Mouse (Mus musculus) kidney, adult 2 months (tissue): Measurements from ENCODE around the gene Cenpl.

Source experiments
- CTCF ChIP-seq: fragments of 200-500 bp; conservative IDR thresholded peaks from 2 replicates; pipeline ENCODE4 v1.5.1; 2011; ENCODE audit warnings: low read depth, mild to moderate bottlenecking, control low read depth, low read length, moderate library complexity, mixed read lengths; ENCODE audit not compliant: insufficient read depth, insufficient read length
- POLR2A ChIP-seq: fragments of 200-500 bp; IDR thresholded peaks from one replicate; pipeline ENCODE4 v1.6.1; 2011; ENCODE audit warnings: low read depth, low read length, control low read depth

DNA sequence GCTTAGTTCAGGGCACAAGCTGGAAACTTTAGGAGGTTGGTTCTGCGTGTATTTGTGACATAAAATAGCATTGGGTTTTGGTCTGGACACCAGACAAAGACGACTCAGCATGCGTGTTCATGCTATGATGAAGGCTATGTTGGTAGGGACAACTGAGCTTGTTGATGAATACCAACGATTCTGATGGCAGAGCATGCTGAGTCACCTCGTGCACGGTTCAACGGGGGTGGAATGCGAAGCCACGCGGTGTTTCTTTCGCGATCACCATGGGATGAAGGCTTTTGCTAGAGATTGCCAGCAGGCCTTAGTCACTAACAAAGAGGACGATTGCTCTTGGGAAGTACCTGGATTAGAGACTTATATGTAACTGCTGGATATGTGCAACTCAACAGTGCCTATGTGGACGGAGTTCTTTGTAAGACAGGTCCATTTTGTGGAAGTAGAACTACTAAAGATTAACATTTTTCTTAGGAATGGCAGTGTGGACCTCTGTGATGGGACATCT lies 35.2 kb upstream of the Cenpl start:
- TF ChIP-seq CTCF (no peak), POLR2A (no peak)
